Mouse (Mus musculus) CH12.LX (cell line): Measurements from ENCODE around the gene Serpinb9b. TPM values are rescaled to one million over a fixed set of nuclear protein-coding genes. Genes with fewer than 3 reads are reported as not detected.

Source experiments
- DNase-seq: peaks from one replicate; pipeline ENCODE4 v3.0.0-alpha.2; 2013; ENCODE audit errors: extremely low read depth
- H3K27ac ChIP-seq: 2 replicates; pipeline ENCODE4 v1.5.1; 2012; ENCODE audit warnings: low read depth, mild to moderate bottlenecking, control low read depth, moderate library complexity; ENCODE audit not compliant: insufficient read depth
- H3K27me3 ChIP-seq: replicated peaks from 2 replicates; pipeline ENCODE3; 2012; ENCODE audit warnings: inconsistent platforms
- H3K36me3 ChIP-seq, 2 experiments: replicated peaks in 1 of 2; 2 replicates each; pipeline versions ENCODE3 to v1.6.1; 2012; ENCODE audit warnings: inconsistent platforms in 1 of 2, low read length in 1 of 2, mild to moderate bottlenecking in 1 of 2, mixed read lengths in 1 of 2, moderate library complexity in 1 of 2; ENCODE audit not compliant: control insufficient read depth in 1 of 2, insufficient read depth in 1 of 2
- H3K4me1 ChIP-seq, 2 experiments: 2 replicates each; pipeline ENCODE4 v1.6.1; 2012; ENCODE audit warnings: inconsistent platforms in 1 of 2, moderate library complexity in 1 of 2; ENCODE audit not compliant: insufficient read depth in 2 of 2, control insufficient read depth in 1 of 2
- H3K4me2 ChIP-seq: 2 replicates; pipeline ENCODE4 v1.6.1; 2012; ENCODE audit warnings: low read depth, mild to moderate bottlenecking, control low read depth; ENCODE audit not compliant: poor library complexity, insufficient read depth, severe bottlenecking
- H3K4me3 ChIP-seq, 3 experiments: fragments of 150-350 bp in 1 of 3; sonication (generic) in 1 of 3; replicated peaks in 1 of 3; 2 replicates each; pipeline versions ENCODE3 to v1.5.1; 2011 to 2012; ENCODE audit warnings: low read depth in 2 of 3, low read length in 2 of 3, mild to moderate bottlenecking in 2 of 3, moderate library complexity in 2 of 3, control low read depth in 1 of 3, improper control_type of control experiment in 1 of 3, inconsistent platforms in 1 of 3, mixed read lengths in 1 of 3; ENCODE audit not compliant: poor library complexity in 1 of 3
- H3K79me2 ChIP-seq: replicated peaks from 2 replicates; pipeline ENCODE4 v1.6.1; 2012; ENCODE audit warnings: mild to moderate bottlenecking, moderate library complexity; ENCODE audit not compliant: control insufficient read depth, poor library complexity, insufficient read depth, severe bottlenecking; ENCODE audit errors: extremely low read depth
- H3K9ac ChIP-seq: 2 replicates; pipeline ENCODE4 v1.6.1; 2012; ENCODE audit warnings: low read depth, mild to moderate bottlenecking, control low read depth, moderate library complexity; ENCODE audit not compliant: insufficient read depth
- H3K9me3 ChIP-seq: replicated peaks from 2 replicates; pipeline ENCODE3; 2012; ENCODE audit warnings: low read length, inconsistent platforms, mixed read lengths
- CHD1 ChIP-seq: IDR thresholded peaks from 2 replicates; pipeline ENCODE4 v1.6.1; 2012; ENCODE audit warnings: low read depth, low read length, improper control_type of control experiment, inconsistent platforms
- CHD2 ChIP-seq: IDR thresholded peaks from 2 replicates; pipeline ENCODE4 v1.6.1; 2011; ENCODE audit warnings: low read length, improper control_type of control experiment
- CTCF ChIP-seq, 2 experiments: IDR thresholded peaks in 1 of 2; conservative IDR thresholded peaks in 1 of 2; 2 replicates each; pipeline ENCODE4 v1.5.1; 2011 to 2012; ENCODE audit warnings: low read depth in 2 of 2, low read length in 2 of 2, improper control_type of control experiment in 1 of 2, inconsistent platforms in 1 of 2, mild to moderate bottlenecking in 1 of 2, moderate library complexity in 1 of 2
- ETS1 ChIP-seq: conservative IDR thresholded peaks from 2 replicates; pipeline ENCODE4 v1.6.1; 2012; ENCODE audit warnings: low read depth, mild to moderate bottlenecking, inconsistent platforms, low read length, improper control_type of control experiment, moderate library complexity
- GABPA ChIP-seq: IDR thresholded peaks from 2 replicates; pipeline ENCODE4 v1.6.1; 2012; ENCODE audit warnings: low read depth, low read length, improper control_type of control experiment, inconsistent platforms; ENCODE audit not compliant: insufficient replicate concordance
- HCFC1 ChIP-seq: IDR thresholded peaks from 2 replicates; pipeline ENCODE4 v1.6.1; 2012; ENCODE audit warnings: low read depth, mild to moderate bottlenecking, inconsistent platforms, low read length, improper control_type of control experiment
- IRF4 ChIP-seq: IDR thresholded peaks from 2 replicates; pipeline ENCODE4 v1.6.1; 2014; ENCODE audit warnings: low read depth, mild to moderate bottlenecking, inconsistent platforms, low read length, improper control_type of control experiment
- JUN ChIP-seq: IDR thresholded peaks from 2 replicates; pipeline ENCODE4 v1.6.1; 2011; ENCODE audit warnings: low read depth, mild to moderate bottlenecking, low read length, improper control_type of control experiment, moderate library complexity; ENCODE audit not compliant: insufficient read depth
- MAX ChIP-seq: IDR thresholded peaks from 2 replicates; pipeline ENCODE4 v1.6.1; 2011; ENCODE audit warnings: low read length, improper control_type of control experiment
- MYC ChIP-seq: IDR thresholded peaks from 2 replicates; pipeline ENCODE4 v1.6.1; 2011; ENCODE audit warnings: low read depth, mild to moderate bottlenecking, improper control_type of control experiment, low read length
- NELFE ChIP-seq: IDR thresholded peaks from 2 replicates; pipeline ENCODE4 v1.6.1; 2011; ENCODE audit warnings: low read depth, low read length, improper control_type of control experiment
- SIN3A ChIP-seq: IDR thresholded peaks from 2 replicates; pipeline ENCODE4 v1.6.1; 2012; ENCODE audit warnings: low read length, improper control_type of control experiment, inconsistent platforms
- USF2 ChIP-seq: conservative IDR thresholded peaks from 2 replicates; pipeline ENCODE4 v1.6.1; 2011; ENCODE audit warnings: low read depth, low read length, improper control_type of control experiment
- ZC3H11A ChIP-seq: IDR thresholded peaks from 2 replicates; pipeline ENCODE4 v1.6.1; 2012; ENCODE audit warnings: low read depth, mild to moderate bottlenecking, inconsistent platforms, low read length, improper control_type of control experiment
- ZKSCAN1 ChIP-seq: IDR thresholded peaks from 2 replicates; pipeline ENCODE4 v1.6.1; 2012; ENCODE audit warnings: low read depth, inconsistent platforms, low read length, improper control_type of control experiment, borderline replicate concordance
- dilution Hi-C: fragments of 300-500 bp; cut with MboI; formaldehyde crosslinking; loops from 2 replicates; pipeline ENCODE4 v1.14.3; 2020; ENCODE audit warnings: low sequenced_read_pairs; ENCODE audit not compliant: extremely low pct_unique_long_range_greater_than_20kb, extremely low pct_ligation_motif_present
- in situ Hi-C: fragments of 300-500 bp; cut with MboI; formaldehyde crosslinking; loops from 3 replicates; pipeline ENCODE4 v1.14.3; 2019; ENCODE audit warnings: low sequenced_read_pairs, low pct_ligation_motif_present, low pct_unique_long_range_greater_than_20kb, mixed read lengths
- polyA plus RNA-seq: library from polyadenylated mRNA; unstranded; fragments of >175 nt; gene quantifications from 2 replicates; pipeline ENCODE4 v1.2.1, GENCODE M21; 2012; ENCODE audit warnings: low read depth; ENCODE audit not compliant: insufficient read length
- total RNA-seq, 2 experiments: library from RNA; depleted of rRNA; stranded (reverse); fragments of 300-350 nt in 1 of 2; fragments of >200 nt in 1 of 2; gene quantifications; 2 replicates each; pipeline ENCODE4 v1.2.3; 2012 to 2014

Gene Serpinb9b
- total and polyA plus RNA-seq, 3 experiments: 0.24 TPM; not detected in 2

- Histone ChIP-seq H3K4me2 (no peak overlapping the region), H3K79me2 (no peaks in the 10 kb centered on the region), H3K27me3 (no peaks in the 10 kb centered on the region), H3K36me3 (peaks cover 0 to 55% of the 10 kb centered on the region in 2 experiments), H3K4me1 (no peaks in the 10 kb centered on the region), H3K4me3 (no peak overlapping the region), H3K27ac (no peak overlapping the region), H3K9ac (no peak overlapping the region), H3K9me3 (peaks cover 2% of the 10 kb centered on the region)
- dilution Hi-C loops: no loop called here
- in situ Hi-C loops: no loop called here
- no peak for TF ChIP-seq USF2
- no peak for TF ChIP-seq CHD1
- no peak for TF ChIP-seq HCFC1
- DNase-seq: no peak
Measured at GRCm38 (mm10) chr13:33013271-33013670, 13.9 kb upstream of the Serpinb9b start.

- no peaks in the 10 kb centered on the region for H3K27me3 ChIP-seq
- no peak for DNase-seq
- H3K27ac ChIP-seq: no peak overlapping the region
- TF ChIP-seq ZKSCAN1 (no peak), ZC3H11A (no peak), USF2 (no peak), NELFE (no peak), JUN (no peak)
- H3K9me3 ChIP-seq: peaks cover 7% of the 10 kb centered on the region
- H3K4me2 ChIP-seq: no peak overlapping the region
- in situ Hi-C loops: loop anchor here (5.0 kb wide), 1 partner anchor 75 kb away; no protein-coding TSS in a partner anchor
- no peak overlapping the region for H3K4me3 ChIP-seq
- no peak overlapping the region for H3K9ac ChIP-seq
- dilution Hi-C loops: no loop called here
- H3K79me2 ChIP-seq: no peaks in the 10 kb centered on the region
- H3K36me3 ChIP-seq: no peaks in the 10 kb centered on the region
- peaks cover 0 to 7% of the 10 kb centered on the region in 2 experiments; a peak in 1 of 4 replicates for H3K4me1 ChIP-seq
Measured at GRCm38 (mm10) chr13:33022371-33022770, 4.8 kb upstream of the Serpinb9b start.

GRCm38 (mm10) chr13:33026427-33027057 lies 674 bp upstream of the Serpinb9b start:
- no peaks in the 10 kb centered on the region for H3K27me3 ChIP-seq
- no peaks in the 10 kb centered on the region for H3K36me3 ChIP-seq
- no peaks in the 10 kb centered on the region for H3K9me3 ChIP-seq
- no peaks in the 10 kb centered on the region for H3K79me2 ChIP-seq
- H3K4me2 ChIP-seq: no peak overlapping the region
- H3K4me1 ChIP-seq: peaks cover 0 to 7% of the 10 kb centered on the region in 2 experiments; a peak in 1 of 4 replicates
- no peak overlapping the region for H3K4me3 ChIP-seq
- DNase-seq: no peak
- dilution Hi-C loops (no loop called here), in situ Hi-C loops (no loop called here)
- TF ChIP-seq MYC (no peak), GABPA (no peak), JUN (no peak), NELFE (no peak), SIN3A (no peak), IRF4 (no peak), MAX (no peak), CTCF (conservative IDR thresholded peaks at IDR 0.05 in 1 of 2, IDR thresholded peaks at IDR 0.05 in 1 of 2; ENCODE audit: low read depth in 2 of 2, low read length in 2 of 2) (no peak), ETS1 (no peak), CHD2 (no peak)
- H3K27ac ChIP-seq: no peak overlapping the region
- no peak overlapping the region for H3K9ac ChIP-seq
